Mouse (Mus musculus) kidney, adult 2 months (tissue): ENCODE measurements around the gene Lipe. TPM values are rescaled to one million over a fixed set of nuclear protein-coding genes. Genes with fewer than 3 reads are reported as not detected.
A peak's percentile ranks its signal among the peaks of the same experiment; 100 is the strongest.

Experiments used
- DNase-seq: peaks from one replicate; pipeline ENCODE4 v3.0.0; 2021
- H3K27ac ChIP-seq: fragments of 200-500 bp; 2 replicates; pipeline ENCODE4 v1.5.1; 2012; ENCODE audit warnings: low read depth, low read length, control low read depth, inconsistent platforms; ENCODE audit not compliant: insufficient read depth
- H3K27me3 ChIP-seq: fragments of 200-500 bp; replicated peaks from 2 replicates; pipeline ENCODE4 v1.6.1; 2012; ENCODE audit warnings: mild to moderate bottlenecking, moderate library complexity, low read length, inconsistent platforms; ENCODE audit not compliant: control insufficient read depth, insufficient read depth
- H3K36me3 ChIP-seq: fragments of 200-500 bp; 2 replicates; pipeline ENCODE4 v1.6.1; 2012; ENCODE audit warnings: mild to moderate bottlenecking, moderate library complexity, low read length, inconsistent platforms; ENCODE audit not compliant: control insufficient read depth, insufficient read depth
- H3K4me1 ChIP-seq: fragments of 200-500 bp; 2 replicates; pipeline ENCODE4 v1.6.1; 2011; ENCODE audit warnings: low read length; ENCODE audit not compliant: control insufficient read depth, insufficient read depth
- H3K4me3 ChIP-seq: fragments of 200-500 bp; 2 replicates; pipeline ENCODE4 v1.5.1; 2011; ENCODE audit warnings: mild to moderate bottlenecking, low read depth, low read length, control low read depth; ENCODE audit not compliant: insufficient read depth
- CTCF ChIP-seq: fragments of 200-500 bp; conservative IDR thresholded peaks from 2 replicates; pipeline ENCODE4 v1.5.1; 2011; ENCODE audit warnings: low read depth, mild to moderate bottlenecking, control low read depth, low read length, moderate library complexity, mixed read lengths; ENCODE audit not compliant: insufficient read depth, insufficient read length
- POLR2A ChIP-seq: fragments of 200-500 bp; IDR thresholded peaks from one replicate; pipeline ENCODE4 v1.6.1; 2011; ENCODE audit warnings: low read depth, low read length, control low read depth
- WGBS: fragments of 180-500 bp; shearing (Covaris S2); methylation state at CpG from one replicate; pipeline ENCODE4 v1.1.7; 2018; 5-methylcytosine and 5-hydroxymethylcytosine counted together
- polyA plus RNA-seq: library from polyadenylated mRNA; depleted of rRNA; stranded (reverse); fragments of >200 nt; gene quantifications from 2 replicates; pipeline ENCODE4 v1.2.3, GENCODE M21; 2012; rRNA removed

The Lipe gene
- 63.4 and 63.8 TPM in 2 replicates for polyA plus RNA-seq

GRCm38 (mm10) chr7:25398610-25399009 lies at the start of gene Lipe:
Lipe (minus strand) TSS chr7:25398710.
- WGBS, result 100% methylated on average over 1 of the region's 1 CpGs
- TF ChIP-seq POLR2A, result no peak
- TF ChIP-seq CTCF, result no peak
- H3K36me3 ChIP-seq, result no peaks in the 10 kb centered on the region

GRCm38 (mm10) chr7:25440816-25441153 lies 42.3 kb upstream of the Lipe start:
- Histone ChIP-seq H3K36me3 (no peaks in the 10 kb centered on the region), H3K27ac (no peak overlapping the region), H3K4me3 (no peak overlapping the region), H3K27me3 (no peaks in the 10 kb centered on the region), H3K4me1 (peaks cover 9% of the 10 kb centered on the region)
- TF ChIP-seq CTCF (no peak), POLR2A (no peak)
- DNase-seq, result no peak
- WGBS, result 40% methylated on average over 6 of the region's 6 CpGs

More at GRCm38 (mm10) chr7:25398610-25399009, at the start of gene Lipe:
- Histone ChIP-seq H3K27me3 (no peaks in the 10 kb centered on the region), H3K27ac (no peak within 1 kb of the TSS), H3K4me3 (no peak within 1 kb of the TSS), H3K4me1 (peaks cover 18% of the 10 kb centered on the region)
- no peak for DNase-seq

GRCm38 (mm10) chr7:25439978-25440815 lies 41.7 kb upstream of the Lipe start:
- WGBS, result 45% methylated on average over 9 of the region's 9 CpGs
- TF ChIP-seq POLR2A (no peak), CTCF (no peak)
- Histone ChIP-seq H3K27ac (no peak overlapping the region), H3K4me3 (no peak overlapping the region), H3K27me3 (no peaks in the 10 kb centered on the region), H3K36me3 (no peaks in the 10 kb centered on the region), H3K4me1 (peaks cover 9% of the 10 kb centered on the region)
- peak; percentile 65 for DNase-seq

- no peak for TF ChIP-seq POLR2A
- no peak for TF ChIP-seq CTCF
- no peak for DNase-seq
- peaks cover 9% of the 10 kb centered on the region for H3K4me1 ChIP-seq
- H3K27me3 ChIP-seq, result no peaks in the 10 kb centered on the region
- 70% methylated on average over 8 of the region's 8 CpGs for WGBS
- no peaks in the 10 kb centered on the region for H3K36me3 ChIP-seq
- no peak overlapping the region for H3K4me3 ChIP-seq
- no peak overlapping the region for H3K27ac ChIP-seq
Measured at GRCm38 (mm10) chr7:25439124-25439822, 40.8 kb upstream of the Lipe start.

- no peak for TF ChIP-seq CTCF
- no peak for TF ChIP-seq POLR2A
- no peaks in the 10 kb centered on the region for H3K27me3 ChIP-seq
- H3K27ac ChIP-seq, result peak overlapping the region; percentile 68
Measured at GRCm38 (mm10) chr7:25436704-25437103, 38.2 kb upstream of the Lipe start.

GRCm38 (mm10) chr7:25436226-25436625 lies 37.7 kb upstream of the Lipe start:
- H3K36me3 ChIP-seq, result no peaks in the 10 kb centered on the region

More at GRCm38 (mm10) chr7:25436704-25437103, 38.2 kb upstream of the Lipe start:
- DNase-seq, result no peak
- WGBS, result 81% methylated on average over 2 of the region's 2 CpGs
- Histone ChIP-seq H3K4me3 (no peak overlapping the region), H3K4me1 (peaks cover 9% of the 10 kb centered on the region), H3K36me3 (no peaks in the 10 kb centered on the region)

GRCm38 (mm10) chr7:25435546-25435851 lies 37.0 kb upstream of the Lipe start:
- Histone ChIP-seq H3K27me3 (no peaks in the 10 kb centered on the region), H3K36me3 (no peaks in the 10 kb centered on the region), H3K4me1 (peaks cover 5% of the 10 kb centered on the region), H3K4me3 (no peak overlapping the region), H3K27ac (peak overlapping the region; percentile 82)
- DNase-seq, result no peak
- WGBS, result 86% methylated on average over 2 of the region's 2 CpGs
- no peak for TF ChIP-seq CTCF

More at GRCm38 (mm10) chr7:25436226-25436625, 37.7 kb upstream of the Lipe start:
- Histone ChIP-seq H3K4me3 (no peak overlapping the region), H3K27ac (peak overlapping the region; percentile 82), H3K27me3 (no peaks in the 10 kb centered on the region), H3K4me1 (peaks cover 9% of the 10 kb centered on the region)
- DNase-seq, result peak; percentile 80
- WGBS, result 68% methylated on average over 6 of the region's 6 CpGs
- TF ChIP-seq POLR2A, result no peak
- TF ChIP-seq CTCF, result no peak
